Mouse (Mus musculus) liver, embryonic 14.5 days (tissue): ENCODE measurements around the gene Gm1043.

Experiments used
- CTCF ChIP-seq: IDR thresholded peaks from 2 replicates; pipeline ENCODE4 v1.5.1; 2016; ENCODE audit warnings: antibody characterized with exemption, low read depth, control low read depth
- EP300 ChIP-seq: IDR thresholded peaks from 2 replicates; pipeline ENCODE4 v1.6.1; 2016; ENCODE audit warnings: antibody characterized with exemption, low read depth

DNA sequence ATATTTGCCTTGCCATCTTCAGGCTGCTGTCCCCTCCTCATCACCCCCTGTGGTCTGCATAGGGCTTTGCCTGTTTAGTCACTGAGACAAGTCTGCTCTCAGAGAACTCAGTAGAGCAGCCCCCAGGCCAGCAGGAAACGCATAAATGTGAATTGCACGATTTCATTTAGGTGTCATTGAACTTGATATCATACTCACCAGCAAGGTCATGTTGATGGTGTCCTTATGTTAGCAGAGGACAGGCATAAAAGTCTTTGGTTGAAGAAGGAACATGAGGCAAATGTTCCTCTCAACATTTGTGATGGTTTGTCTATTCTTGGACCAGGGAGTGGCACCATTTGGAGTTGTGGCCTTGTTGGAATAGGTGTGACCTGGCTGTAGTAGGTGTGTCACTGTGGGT, 2.6 kb downstream of the Gm1043 start:
- no peak for TF ChIP-seq EP300
- no peak for TF ChIP-seq CTCF
